Mouse (Mus musculus): ENCODE measurements at regions not wholly inside any gene's neighbourhood (a gene's known extent, or its start where the extent isn't known, plus 50 kb on each side); places are given as distances from the start of the nearest gene placed in this dataset.

DNA sequence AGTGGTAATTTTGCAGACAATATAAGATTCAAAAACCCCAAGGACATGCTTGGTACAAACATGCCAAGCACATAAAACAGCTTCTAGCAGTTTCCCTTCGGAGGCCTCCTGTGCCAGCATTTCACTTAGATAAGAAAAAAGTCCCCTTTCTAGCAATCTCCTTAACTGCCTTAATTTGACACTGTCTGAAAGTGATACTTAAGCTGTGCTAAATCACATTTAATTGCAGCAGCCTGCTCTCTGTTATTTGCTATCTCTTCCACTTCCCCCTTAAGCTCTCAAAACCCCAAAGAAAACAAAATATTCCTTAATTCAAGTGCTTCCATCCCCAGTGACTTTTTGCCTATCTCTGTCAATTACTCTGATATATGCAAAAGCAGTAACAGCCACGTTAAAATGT is 86.9 kb upstream of the Prokr2 start:
- Histone ChIP-seq H3K36me3 (ENCODE audit: insufficient read depth) (no peaks in the 10 kb centered on the region), H3K4me3 (ENCODE audit: low read depth, low read length) (no peak overlapping the region), H3K27ac (ENCODE audit: low read depth) (no peak overlapping the region), H3K4me1 (ENCODE audit: insufficient read depth) (no peaks in the 10 kb centered on the region), H3K4me2 (no peak overlapping the region), H3K27me3 (ENCODE audit: insufficient read depth, low read length) (no peaks in the 10 kb centered on the region), H3K9ac (no peak overlapping the region), H3K9me3 (ENCODE audit: low read depth, low read length) (no peaks in the 10 kb centered on the region)
- no peak for TF ChIP-seq CTCF (IDR thresholded peaks at IDR 0.05; ENCODE audit: low read depth)
- DNase-seq (no peak), ATAC-seq (ENCODE audit: insufficient read depth) (no peak)
- WGBS: 33% methylated on average over 2 of the region's 2 CpGs

DNA sequence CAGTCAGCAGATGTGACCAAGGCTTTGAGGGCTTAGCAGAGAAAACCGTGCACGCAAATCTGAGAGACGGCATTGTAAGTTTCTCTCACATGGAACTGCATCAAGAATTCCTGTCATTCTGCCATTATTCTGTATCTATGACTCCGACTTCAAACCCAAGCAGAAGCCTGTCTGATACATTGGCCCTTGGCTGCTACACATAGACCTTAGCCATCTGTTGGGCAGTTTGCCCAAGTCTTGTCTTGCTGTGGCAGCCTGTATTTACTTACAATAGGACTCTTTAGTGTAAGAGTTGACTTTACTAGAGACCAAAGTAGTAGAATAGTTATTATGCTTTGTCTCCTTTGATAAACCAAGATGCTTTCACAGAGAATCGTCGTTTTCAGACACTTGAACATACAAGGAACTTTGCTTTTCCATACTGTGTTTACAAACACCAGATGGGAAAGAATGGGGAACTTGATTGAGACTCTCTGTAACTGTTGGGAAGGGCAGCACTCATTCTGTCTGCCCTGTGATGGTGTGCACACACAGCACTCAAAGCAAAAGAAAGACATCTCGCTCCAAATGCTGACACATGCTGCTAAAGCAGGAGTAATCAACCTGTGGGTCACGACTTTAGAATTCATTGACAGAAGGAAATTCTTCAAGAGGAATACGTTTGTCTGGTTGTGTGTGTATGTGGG is 83.9 kb upstream of the Prokr2 start:
- TF ChIP-seq CTCF (IDR thresholded peaks at IDR 0.05; ENCODE audit: low read depth): no peak
- 64% methylated on average over 9 of the region's 9 CpGs for WGBS
- H3K4me1 ChIP-seq (ENCODE audit: insufficient read depth): no peaks in the 10 kb centered on the region
- peak; percentile 63; the same call in 1 of the 2 replicates for ATAC-seq (ENCODE audit: insufficient read depth)
- no peak overlapping the region for H3K27ac ChIP-seq (ENCODE audit: low read depth)
- peak; percentile 76 for DNase-seq
- H3K36me3 ChIP-seq (ENCODE audit: insufficient read depth): no peaks in the 10 kb centered on the region
- H3K9ac ChIP-seq: no peak overlapping the region
- no peak overlapping the region for H3K4me2 ChIP-seq
- no peak overlapping the region for H3K4me3 ChIP-seq (ENCODE audit: low read depth, low read length)
- no peaks in the 10 kb centered on the region for H3K27me3 ChIP-seq (ENCODE audit: insufficient read depth, low read length)
- H3K9me3 ChIP-seq (ENCODE audit: low read depth, low read length): no peaks in the 10 kb centered on the region

DNA sequence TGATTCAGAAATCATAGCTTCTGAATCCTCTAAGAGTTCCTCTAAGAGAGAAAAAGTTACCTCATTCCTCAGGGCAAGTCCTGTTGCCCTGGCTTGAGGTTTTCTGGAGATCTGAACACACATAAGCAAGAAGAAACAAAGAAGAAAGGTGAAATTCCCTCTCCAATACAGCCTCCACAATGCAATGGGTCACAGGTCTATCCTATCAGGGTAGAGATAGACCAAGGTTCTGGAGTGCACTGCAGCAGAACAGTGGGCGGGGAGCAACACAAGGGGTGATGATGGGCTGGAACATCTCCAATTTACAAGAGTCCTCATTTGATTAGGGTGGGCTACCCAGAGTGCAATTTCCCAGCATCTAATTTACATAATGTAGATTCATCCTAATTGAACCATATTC is 69.8 kb upstream of the Prokr2 start:
- no peak overlapping the region for H3K27ac ChIP-seq (ENCODE audit: low read depth)
- 83% methylated on average over 1 of the region's 1 CpGs for WGBS
- no peaks in the 10 kb centered on the region for H3K4me1 ChIP-seq (ENCODE audit: insufficient read depth)
- ATAC-seq (ENCODE audit: insufficient read depth) (no peak), DNase-seq (no peak)
- no peak overlapping the region for H3K4me2 ChIP-seq
- no peak overlapping the region for H3K9ac ChIP-seq
- TF ChIP-seq CTCF (IDR thresholded peaks at IDR 0.05; ENCODE audit: low read depth): no peak
- no peak overlapping the region for H3K4me3 ChIP-seq (ENCODE audit: low read depth, low read length)
- H3K36me3 ChIP-seq (ENCODE audit: insufficient read depth): no peaks in the 10 kb centered on the region
- H3K27me3 ChIP-seq (ENCODE audit: insufficient read depth, low read length): no peaks in the 10 kb centered on the region
- no peaks in the 10 kb centered on the region for H3K9me3 ChIP-seq (ENCODE audit: low read depth, low read length)

DNA sequence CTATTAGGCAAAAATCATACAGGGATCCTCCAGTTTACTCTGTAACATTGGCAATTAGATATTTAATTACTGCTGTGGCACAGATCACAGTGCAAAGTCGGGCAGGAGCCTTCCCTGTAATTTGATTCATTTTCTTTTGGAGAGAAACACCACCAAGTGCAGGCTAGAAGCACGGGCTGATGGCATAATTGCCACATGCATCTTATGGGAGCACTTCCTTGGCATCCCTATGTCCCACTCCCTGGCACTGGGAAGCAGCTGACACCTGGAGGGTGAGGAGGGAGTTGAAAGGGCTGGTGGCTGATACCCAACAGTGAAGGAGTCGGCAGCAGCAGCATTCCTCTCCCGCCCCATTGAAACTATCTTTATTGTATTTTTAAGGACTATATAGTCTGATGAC is 64.1 kb upstream of the Prokr2 start:
- no peak for ATAC-seq (ENCODE audit: insufficient read depth)
- H3K4me1 ChIP-seq (ENCODE audit: insufficient read depth): no peaks in the 10 kb centered on the region
- 69% methylated on average over 4 of the region's 4 CpGs for WGBS

DNA sequence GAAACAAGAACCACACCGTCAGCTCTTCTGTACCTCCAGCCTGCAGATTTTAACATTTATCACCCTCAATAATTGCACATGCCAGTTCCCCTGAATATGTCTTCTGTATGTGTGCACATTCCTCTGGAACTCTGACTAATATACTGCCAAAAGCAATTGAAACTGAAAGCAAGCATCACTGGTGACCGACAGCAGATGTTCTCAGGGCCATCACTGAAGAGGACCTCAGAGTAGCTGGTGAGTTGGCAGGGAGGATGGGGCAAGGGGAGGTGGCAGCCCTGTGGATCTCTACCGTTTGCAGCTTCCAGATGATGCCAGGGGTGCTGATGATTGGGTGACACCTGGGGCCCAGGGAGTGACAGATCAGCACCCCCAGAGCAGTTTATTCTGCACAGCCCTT is 62.6 kb upstream of the Prokr2 start:
- no peak overlapping the region for H3K9ac ChIP-seq
- H3K36me3 ChIP-seq (ENCODE audit: insufficient read depth): no peaks in the 10 kb centered on the region
- H3K4me3 ChIP-seq (ENCODE audit: low read depth, low read length): no peak overlapping the region
- H3K27me3 ChIP-seq (ENCODE audit: insufficient read depth, low read length): no peaks in the 10 kb centered on the region
- H3K9me3 ChIP-seq (ENCODE audit: low read depth, low read length): no peaks in the 10 kb centered on the region
- WGBS: 52% methylated on average over 3 of the region's 3 CpGs
- DNase-seq: no peak
- no peak overlapping the region for H3K4me2 ChIP-seq
- TF ChIP-seq CTCF (IDR thresholded peaks at IDR 0.05; ENCODE audit: low read depth): no peak
- H3K27ac ChIP-seq (ENCODE audit: low read depth): no peak overlapping the region
- H3K4me1 ChIP-seq (ENCODE audit: insufficient read depth): no peaks in the 10 kb centered on the region
- ATAC-seq (ENCODE audit: insufficient read depth): no peak

More for the DNA sequence above, 64.1 kb upstream of the Prokr2 start:
- H3K4me2 ChIP-seq: no peak overlapping the region
- no peak for TF ChIP-seq CTCF (IDR thresholded peaks at IDR 0.05; ENCODE audit: low read depth)
- H3K4me3 ChIP-seq (ENCODE audit: low read depth, low read length): no peak overlapping the region
- H3K9ac ChIP-seq: no peak overlapping the region
- no peaks in the 10 kb centered on the region for H3K9me3 ChIP-seq (ENCODE audit: low read depth, low read length)
- no peaks in the 10 kb centered on the region for H3K36me3 ChIP-seq (ENCODE audit: insufficient read depth)
- no peaks in the 10 kb centered on the region for H3K27me3 ChIP-seq (ENCODE audit: insufficient read depth, low read length)
- DNase-seq: no peak
- no peak overlapping the region for H3K27ac ChIP-seq (ENCODE audit: low read depth)

DNA sequence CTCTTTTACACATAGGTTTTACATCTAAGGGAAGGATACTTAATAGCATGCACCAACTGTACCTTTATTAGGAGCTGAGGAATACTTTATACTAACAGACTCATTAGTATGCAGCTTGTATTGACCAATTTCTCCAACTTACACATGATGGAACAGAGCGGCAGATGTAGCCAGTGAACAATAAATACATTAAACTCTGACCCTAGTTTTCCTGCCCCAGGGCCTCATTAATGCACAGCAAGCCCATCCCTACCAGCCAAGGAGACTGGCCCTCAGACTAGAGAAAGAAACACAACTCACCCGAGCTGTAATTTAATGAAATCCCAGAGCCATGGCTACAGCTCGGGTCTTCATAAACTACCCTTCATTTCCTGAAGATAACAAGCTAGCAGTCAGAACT is 60.8 kb upstream of the Prokr2 start:
- H3K27me3 ChIP-seq (ENCODE audit: insufficient read depth, low read length): no peaks in the 10 kb centered on the region
- no peak for DNase-seq
- H3K4me2 ChIP-seq: no peak overlapping the region
- 54% methylated on average over 3 of the region's 3 CpGs for WGBS
- no peak overlapping the region for H3K4me3 ChIP-seq (ENCODE audit: low read depth, low read length)
- ATAC-seq (ENCODE audit: insufficient read depth): no peak
- TF ChIP-seq CTCF (IDR thresholded peaks at IDR 0.05; ENCODE audit: low read depth): no peak
- H3K4me1 ChIP-seq (ENCODE audit: insufficient read depth): no peaks in the 10 kb centered on the region
- H3K27ac ChIP-seq (ENCODE audit: low read depth): no peak overlapping the region
- no peaks in the 10 kb centered on the region for H3K9me3 ChIP-seq (ENCODE audit: low read depth, low read length)
- H3K36me3 ChIP-seq (ENCODE audit: insufficient read depth): no peaks in the 10 kb centered on the region
- H3K9ac ChIP-seq: no peak overlapping the region

DNA sequence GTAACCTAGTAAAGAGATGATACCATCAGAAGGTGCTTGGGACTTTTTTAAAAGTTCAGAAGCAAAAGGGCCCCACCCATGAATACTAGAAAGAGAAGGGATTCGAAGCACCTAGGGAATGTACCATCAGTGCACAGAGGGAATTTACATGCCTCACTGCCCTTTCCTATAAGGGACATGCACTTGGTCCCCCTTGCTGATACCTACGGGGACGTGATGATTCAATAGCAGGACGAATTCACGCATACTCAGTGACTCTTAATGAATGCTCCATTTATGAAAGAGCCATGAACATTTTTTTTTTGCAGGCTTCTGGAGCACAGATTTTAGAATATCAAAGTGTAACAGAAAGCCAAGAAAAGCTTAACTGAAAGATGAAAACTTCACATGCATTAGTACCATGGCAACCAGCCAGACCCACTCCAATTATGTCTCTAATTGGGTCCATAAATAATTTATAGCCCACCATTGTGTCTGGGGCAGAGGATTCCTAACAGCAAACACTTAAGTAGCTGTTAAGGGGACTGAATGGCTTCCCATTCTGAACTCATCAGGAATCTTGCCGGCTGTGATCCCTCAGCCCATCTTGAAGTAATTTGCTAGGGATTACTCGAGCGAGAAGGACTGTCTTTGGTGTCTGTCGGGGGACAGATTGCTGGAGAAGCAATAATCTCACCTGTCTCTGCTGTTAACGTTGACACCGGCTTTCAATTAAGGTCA is 59.4 kb upstream of the Prokr2 start:
- Histone ChIP-seq H3K9ac (no peak overlapping the region), H3K4me3 (ENCODE audit: low read depth, low read length) (no peak overlapping the region), H3K9me3 (ENCODE audit: low read depth, low read length) (no peaks in the 10 kb centered on the region), H3K36me3 (ENCODE audit: insufficient read depth) (no peaks in the 10 kb centered on the region), H3K4me2 (no peak overlapping the region), H3K27ac (ENCODE audit: low read depth) (no peak overlapping the region), H3K27me3 (ENCODE audit: insufficient read depth, low read length) (no peaks in the 10 kb centered on the region), H3K4me1 (ENCODE audit: insufficient read depth) (no peaks in the 10 kb centered on the region)
- no peak for ATAC-seq (ENCODE audit: insufficient read depth)
- peak; percentile 33 for DNase-seq
- WGBS: 50% methylated on average over 11 of the region's 11 CpGs
- TF ChIP-seq CTCF (IDR thresholded peaks at IDR 0.05; ENCODE audit: low read depth): no peak

All from lung, embryonic 14.5 days (tissue).